Mouse (Mus musculus) forebrain, embryonic 14.5 days (tissue): ENCODE measurements at regions not wholly inside any gene's neighbourhood (a gene's known extent, or its start where the extent isn't known, plus 50 kb on each side); places are given as distances from the start of the nearest gene placed in this dataset.

ENCODE experiments used
- ATAC-seq: fragments of 200-750 bp; cut with Nextera tagmentation; 2 replicates; pipeline ENCODE4 v1.8.0; 2017; ENCODE audit warnings: mild to moderate bottlenecking, moderate library complexity
- DNase-seq: peaks from one replicate; pipeline ENCODE4 v3.0.0-alpha.2; 2015; ENCODE audit warnings: low spot score
- H3K27ac ChIP-seq: fragments of 300-500 bp; sonication (generic); 2 replicates; pipeline ENCODE4 v1.5.1; 2014; ENCODE audit warnings: low read depth, mild to moderate bottlenecking, control low read depth, low read length, moderate library complexity
- H3K27me3 ChIP-seq: fragments of 300-500 bp; sonication (generic); replicated peaks from 2 replicates; pipeline ENCODE4 v1.6.1; 2014; ENCODE audit warnings: low read length, control low read depth, mixed read lengths; ENCODE audit not compliant: control insufficient read depth, insufficient read depth
- H3K36me3 ChIP-seq: fragments of 300-500 bp; sonication (generic); 2 replicates; pipeline ENCODE4 v1.6.1; 2014; ENCODE audit warnings: low read length, control low read depth; ENCODE audit not compliant: control insufficient read depth, insufficient read depth
- H3K4me1 ChIP-seq: fragments of 300-500 bp; sonication (generic); 2 replicates; pipeline ENCODE4 v1.6.1; 2014; ENCODE audit warnings: antibody characterized with exemption, low read length, control low read depth; ENCODE audit not compliant: control insufficient read depth, insufficient read depth
- H3K4me2 ChIP-seq: fragments of 300-500 bp; sonication (generic); 2 replicates; pipeline ENCODE4 v1.6.1; 2014; ENCODE audit warnings: mild to moderate bottlenecking, control low read depth, low read length
- H3K4me3 ChIP-seq: fragments of 300-500 bp; sonication (generic); 2 replicates; pipeline ENCODE4 v1.5.1; 2014; ENCODE audit warnings: low read depth, low read length, control low read depth
- H3K9ac ChIP-seq: fragments of 300-500 bp; sonication (generic); 2 replicates; pipeline ENCODE4 v1.6.1; 2014; ENCODE audit warnings: mild to moderate bottlenecking, low read length, control low read depth, moderate library complexity
- H3K9me3 ChIP-seq: fragments of 300-500 bp; sonication (generic); replicated peaks from 2 replicates; pipeline ENCODE4 v1.6.1; 2016; ENCODE audit warnings: low read length, control low read depth, mixed read lengths; ENCODE audit not compliant: control insufficient read depth
- WGBS: fragments of 180-500 bp; shearing (Covaris S2); extraction: QIAGEN DNeasy Blood & Tissue Kit; methylation state at CpG from one replicate; pipeline ENCODE4 v1.1.7; 2014; 5-methylcytosine and 5-hydroxymethylcytosine counted together

- 15% methylated on average over 7 of the region's 7 CpGs for WGBS
Observed at GRCm38 (mm10) chr1:193698603-193699266, 328.6 kb upstream of the Camk1g start.

GRCm38 (mm10) chr1:193697857-193698256, 327.8 kb upstream of the Camk1g start:
- Histone ChIP-seq H3K9me3 (no peaks in the 10 kb centered on the region), H3K27ac (no peak overlapping the region), H3K9ac (no peak overlapping the region), H3K4me2 (no peak overlapping the region), H3K36me3 (no peaks in the 10 kb centered on the region), H3K4me3 (no peak overlapping the region), H3K27me3 (no peaks in the 10 kb centered on the region), H3K4me1 (peaks cover 17% of the 10 kb centered on the region)
- DNase-seq (no peak), ATAC-seq (no peak)
- 86% methylated on average over 3 of the region's 3 CpGs for WGBS

More at GRCm38 (mm10) chr1:193698603-193699266, 328.6 kb upstream of the Camk1g start:
- peaks cover 16% of the 10 kb centered on the region for H3K4me1 ChIP-seq
- peak; percentile 90 for DNase-seq
- no peak overlapping the region for H3K27ac ChIP-seq
- H3K27me3 ChIP-seq = no peaks in the 10 kb centered on the region
- no peak overlapping the region for H3K9ac ChIP-seq
- H3K36me3 ChIP-seq = no peaks in the 10 kb centered on the region
- H3K4me2 ChIP-seq = no peak overlapping the region
- no peak overlapping the region for H3K4me3 ChIP-seq
- ATAC-seq = peak; percentile 65
- H3K9me3 ChIP-seq = no peaks in the 10 kb centered on the region

- WGBS = 50% methylated on average over 4 of the region's 4 CpGs
- ATAC-seq (no peak), DNase-seq (no peak)
- Histone ChIP-seq H3K4me2 (no peak overlapping the region), H3K4me1 (peaks cover 13% of the 10 kb centered on the region), H3K27me3 (no peaks in the 10 kb centered on the region), H3K27ac (no peak overlapping the region), H3K9me3 (no peaks in the 10 kb centered on the region), H3K9ac (no peak overlapping the region), H3K4me3 (no peak overlapping the region), H3K36me3 (no peaks in the 10 kb centered on the region)
Observed at GRCm38 (mm10) chr1:193697001-193697400, 326.9 kb upstream of the Camk1g start.

- ATAC-seq (no peak), DNase-seq (no peak)
- no peak overlapping the region for H3K27ac ChIP-seq
- no peak overlapping the region for H3K4me3 ChIP-seq
- no peak overlapping the region for H3K9ac ChIP-seq
- WGBS = 56% methylated on average over 3 of the region's 3 CpGs
- H3K4me1 ChIP-seq = peaks cover 14% of the 10 kb centered on the region
- no peak overlapping the region for H3K4me2 ChIP-seq
- H3K36me3 ChIP-seq = no peaks in the 10 kb centered on the region
- no peaks in the 10 kb centered on the region for H3K27me3 ChIP-seq
- H3K9me3 ChIP-seq = no peaks in the 10 kb centered on the region
Observed at GRCm38 (mm10) chr1:193692991-193693390, 322.9 kb upstream of the Camk1g start.

GRCm38 (mm10) chr1:193689601-193690000, 319.5 kb upstream of the Camk1g start:
- DNase-seq (no peak), ATAC-seq (peak; percentile 20; the same call in 1 of the 2 replicates)
- Histone ChIP-seq H3K9me3 (no peaks in the 10 kb centered on the region), H3K4me3 (no peak overlapping the region), H3K27me3 (no peaks in the 10 kb centered on the region), H3K4me2 (no peak overlapping the region), H3K9ac (no peak overlapping the region), H3K36me3 (no peaks in the 10 kb centered on the region), H3K4me1 (peaks cover 14% of the 10 kb centered on the region), H3K27ac (no peak overlapping the region)
- WGBS = 58% methylated on average over 4 of the region's 4 CpGs

- no peak overlapping the region for H3K4me3 ChIP-seq
- peaks cover 4% of the 10 kb centered on the region; the same call in 1 of the 2 replicates for H3K4me1 ChIP-seq
- peak; percentile 52 for DNase-seq
- no peak for ATAC-seq
- no peaks in the 10 kb centered on the region for H3K36me3 ChIP-seq
- H3K27me3 ChIP-seq = no peaks in the 10 kb centered on the region
- no peak overlapping the region for H3K4me2 ChIP-seq
- H3K27ac ChIP-seq = no peak overlapping the region
- no peaks in the 10 kb centered on the region for H3K9me3 ChIP-seq
- no peak overlapping the region for H3K9ac ChIP-seq
- WGBS = 46% methylated on average over 2 of the region's 2 CpGs
Observed at GRCm38 (mm10) chr1:193682917-193683316, 312.8 kb upstream of the Camk1g start.

GRCm38 (mm10) chr1:193678448-193678847, 308.4 kb upstream of the Camk1g start:
- Histone ChIP-seq H3K4me2 (no peak overlapping the region), H3K27me3 (no peaks in the 10 kb centered on the region; the same call in 1 of the 2 replicates), H3K27ac (no peak overlapping the region), H3K4me3 (no peak overlapping the region), H3K36me3 (no peaks in the 10 kb centered on the region), H3K9me3 (no peaks in the 10 kb centered on the region), H3K9ac (no peak overlapping the region), H3K4me1 (peaks cover 4% of the 10 kb centered on the region; the same call in 1 of the 2 replicates)
- 94% methylated on average over 2 of the region's 2 CpGs for WGBS
- DNase-seq = no peak
- no peak for ATAC-seq

- Histone ChIP-seq H3K4me2 (no peak overlapping the region), H3K4me3 (no peak overlapping the region), H3K9ac (no peak overlapping the region), H3K27ac (no peak overlapping the region), H3K36me3 (no peaks in the 10 kb centered on the region), H3K4me1 (peaks cover 18% of the 10 kb centered on the region), H3K9me3 (no peaks in the 10 kb centered on the region), H3K27me3 (no peaks in the 10 kb centered on the region; the same call in 1 of the 2 replicates)
- 33% methylated on average over 3 of the region's 3 CpGs for WGBS
- ATAC-seq (0 out of 2 replicates have a peak, but pooled peaks have one; percentile 26), DNase-seq (peak; percentile 73)
Observed at GRCm38 (mm10) chr1:193673236-193673830, 303.2 kb upstream of the Camk1g start.

GRCm38 (mm10) chr1:193672681-193673080, 302.6 kb upstream of the Camk1g start:
- ATAC-seq (no peak), DNase-seq (no peak)
- Histone ChIP-seq H3K9me3 (no peaks in the 10 kb centered on the region), H3K4me2 (no peak overlapping the region), H3K4me1 (peaks cover 18% of the 10 kb centered on the region), H3K9ac (no peak overlapping the region), H3K36me3 (no peaks in the 10 kb centered on the region), H3K27me3 (no peaks in the 10 kb centered on the region; the same call in 1 of the 2 replicates), H3K27ac (peak overlapping the region; percentile 58; the same call in 1 of the 2 replicates), H3K4me3 (no peak overlapping the region)
- 71% methylated on average over 3 of the region's 3 CpGs for WGBS
